Mouse (Mus musculus): ENCODE measurements around the gene Ldlrad1.

Ldlrad1 gene

GRCm38 (mm10) chr4:107208880-107209279 lies at the start of gene Ldlrad1:
TSS of gene Ldlrad1 (plus strand) at chr4:107209180.
- no peak for DNase-seq

- DNase-seq = peak; percentile 82
Observed at GRCm38 (mm10) chr4:107160181-107160580, 48.8 kb upstream of the Ldlrad1 start.

GRCm38 (mm10) chr4:107163341-107163740 lies 45.6 kb upstream of the Ldlrad1 start:
- no peak for DNase-seq

GRCm38 (mm10) chr4:107163756-107164587 lies 45.0 kb upstream of the Ldlrad1 start:
- DNase-seq = peak; percentile 95

GRCm38 (mm10) chr4:107166700-107167099 lies 42.3 kb upstream of the Ldlrad1 start:
- no peak for DNase-seq

- peak; percentile 53 for DNase-seq
Observed at GRCm38 (mm10) chr4:107167798-107168197, 41.2 kb upstream of the Ldlrad1 start.

- peak; percentile 74 for DNase-seq
Observed at GRCm38 (mm10) chr4:107177506-107177905, 31.5 kb upstream of the Ldlrad1 start.

DNA sequence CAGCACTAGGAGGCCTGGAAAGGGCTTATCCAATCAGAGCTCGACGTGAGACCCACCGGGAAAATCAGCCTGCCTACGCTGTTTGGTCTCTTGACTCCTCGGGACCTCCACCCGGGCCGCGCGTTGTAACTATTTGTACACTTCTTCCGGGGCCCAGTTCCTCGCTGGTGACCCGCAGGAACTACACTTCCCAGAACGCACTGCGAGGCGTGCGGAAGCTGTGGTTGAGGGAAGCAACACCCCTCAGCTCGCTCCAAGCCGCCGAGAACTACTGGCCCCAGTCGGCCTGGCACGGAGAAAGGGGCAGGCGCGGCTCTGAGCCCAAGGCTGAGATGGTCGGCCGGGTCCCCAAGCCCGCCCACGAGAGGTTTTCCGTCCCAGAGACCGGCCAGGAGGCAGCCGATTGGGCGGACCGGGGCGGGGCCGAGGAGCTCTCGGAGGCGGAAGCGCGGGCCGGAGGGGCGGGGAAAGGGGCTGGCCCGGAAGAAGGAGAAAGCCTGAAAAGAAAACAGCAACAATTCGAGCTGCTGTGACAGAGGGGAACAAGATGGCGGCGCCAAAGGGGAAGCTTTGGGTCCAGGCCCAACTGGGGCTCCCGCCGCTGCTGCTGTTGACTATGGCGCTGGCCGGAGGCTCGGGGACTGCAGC lies 30.7 kb upstream of the Ldlrad1 start, which contains the start of gene Tmem59:
Gene Tmem59, plus strand, starts transcription at position 218 of the 648 bp plus-strand sequence.
- peak; percentile 100 for DNase-seq

- no peak for DNase-seq
Observed at GRCm38 (mm10) chr4:107178830-107179490, 30.0 kb upstream of the Ldlrad1 start, which contains the start of gene Tceanc2. TSS of gene Tceanc2 (minus strand) at chr4:107179116.

GRCm38 (mm10) chr4:107179561-107179960 lies 29.4 kb upstream of the Ldlrad1 start:
- DNase-seq = no peak

DNA sequence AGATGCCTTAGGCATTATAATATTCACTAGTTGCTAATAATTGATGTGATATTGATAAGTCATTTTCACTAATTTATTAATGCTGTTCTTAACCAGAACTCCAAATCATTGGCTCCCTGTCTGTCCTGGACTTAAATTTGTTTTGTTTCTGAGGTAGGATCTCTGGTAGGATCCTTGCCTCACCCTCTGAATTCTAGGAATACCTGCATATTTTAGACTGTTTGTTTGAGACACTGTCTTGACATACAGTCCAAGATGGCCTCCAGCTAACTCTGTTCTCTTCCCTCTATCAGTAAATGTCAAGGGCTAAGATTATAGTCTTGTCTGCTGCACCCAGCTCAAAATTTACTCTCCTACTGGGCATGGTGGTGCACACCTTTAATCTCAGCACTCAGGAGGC lies 28.2 kb upstream of the Ldlrad1 start:
- DNase-seq = peak; percentile 45

- peak; percentile 58 for DNase-seq
Observed at GRCm38 (mm10) chr4:107181866-107182265, 27.1 kb upstream of the Ldlrad1 start.

DNA sequence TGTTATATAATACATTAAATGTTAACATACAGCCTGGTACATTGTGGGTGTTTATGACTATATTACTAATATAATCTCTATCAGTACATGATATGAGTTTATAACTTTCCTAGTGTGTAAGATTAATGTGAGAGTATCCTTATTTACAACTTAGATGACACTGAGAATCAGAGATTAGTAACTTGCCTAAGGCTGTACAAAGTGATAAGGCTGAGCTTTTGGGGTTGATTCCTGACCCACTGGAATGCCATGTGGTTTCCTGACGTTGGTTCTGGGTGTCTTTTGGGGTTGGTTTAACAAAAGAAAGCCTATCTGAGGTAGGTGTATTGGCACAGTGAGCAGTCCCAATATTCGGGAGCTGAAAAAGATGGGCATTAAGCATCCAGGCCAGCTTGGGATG lies 26.2 kb upstream of the Ldlrad1 start:
- DNase-seq = no peak

GRCm38 (mm10) chr4:107183203-107183602 lies 25.8 kb upstream of the Ldlrad1 start:
- peak; percentile 70 for DNase-seq

DNA sequence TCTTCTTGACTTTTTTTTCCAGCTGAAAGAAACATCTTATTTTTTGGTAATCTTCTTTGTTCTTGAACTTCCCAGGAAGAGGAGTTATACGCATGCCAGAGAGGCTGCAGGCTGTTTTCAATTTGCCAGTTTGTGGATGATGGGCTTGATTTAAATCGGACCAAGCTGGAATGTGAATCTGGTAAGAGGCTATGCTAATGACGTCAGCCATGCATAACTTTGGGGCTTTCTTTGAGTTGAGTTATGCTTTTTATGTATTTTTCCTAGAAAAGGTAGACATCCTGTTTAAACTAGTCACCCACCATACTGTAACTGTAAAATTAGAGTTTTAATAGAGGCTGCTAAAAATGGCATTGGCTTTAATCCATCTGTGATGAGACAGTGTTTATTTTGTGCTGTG lies 23.3 kb upstream of the Ldlrad1 start:
- peak; percentile 19 for DNase-seq

DNA sequence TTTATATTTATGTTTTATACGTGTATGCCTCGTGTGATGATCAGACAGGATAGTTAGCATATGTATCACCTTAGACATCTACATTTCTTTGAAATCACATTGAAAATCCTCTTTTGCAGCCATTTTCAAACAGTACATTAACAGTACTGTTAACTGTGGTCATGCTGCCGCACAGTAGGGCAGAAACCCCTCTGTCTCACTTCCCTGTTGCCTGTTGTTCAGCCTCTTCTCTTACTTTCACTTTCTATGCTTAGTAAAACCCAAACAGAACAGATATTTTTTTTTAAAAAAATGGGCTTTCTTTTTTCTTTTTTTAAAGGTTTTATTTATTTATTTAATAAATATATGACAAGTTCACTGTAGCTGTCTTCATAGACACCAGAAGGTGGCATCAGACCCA lies 15.1 kb upstream of the Ldlrad1 start:
- DNase-seq = peak; percentile 16

DNA sequence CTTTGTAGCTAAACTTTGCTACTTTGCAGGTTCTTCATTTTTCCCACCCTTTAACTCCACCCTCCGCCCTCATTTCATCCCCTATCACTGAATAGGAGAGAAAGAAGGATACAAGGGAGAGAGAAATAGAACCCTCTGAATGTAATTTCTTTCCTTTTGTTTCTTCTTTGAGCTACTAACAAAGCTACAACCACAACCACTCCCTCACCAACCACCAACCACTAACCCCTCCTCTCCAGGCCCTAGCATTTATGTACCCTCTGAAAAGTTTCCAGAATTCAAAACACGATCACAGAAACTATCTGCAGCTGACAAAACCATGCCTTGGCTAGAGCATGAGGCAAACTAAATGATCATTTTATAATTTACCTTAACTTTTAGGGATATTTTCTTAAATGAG lies 12.5 kb upstream of the Ldlrad1 start:
- peak; percentile 9 for DNase-seq

- DNase-seq = peak; percentile 33
Observed at GRCm38 (mm10) chr4:107198072-107198471, 10.9 kb upstream of the Ldlrad1 start.

GRCm38 (mm10) chr4:107201779-107202178 lies 7.2 kb upstream of the Ldlrad1 start:
- peak; percentile 53 for DNase-seq

DNA sequence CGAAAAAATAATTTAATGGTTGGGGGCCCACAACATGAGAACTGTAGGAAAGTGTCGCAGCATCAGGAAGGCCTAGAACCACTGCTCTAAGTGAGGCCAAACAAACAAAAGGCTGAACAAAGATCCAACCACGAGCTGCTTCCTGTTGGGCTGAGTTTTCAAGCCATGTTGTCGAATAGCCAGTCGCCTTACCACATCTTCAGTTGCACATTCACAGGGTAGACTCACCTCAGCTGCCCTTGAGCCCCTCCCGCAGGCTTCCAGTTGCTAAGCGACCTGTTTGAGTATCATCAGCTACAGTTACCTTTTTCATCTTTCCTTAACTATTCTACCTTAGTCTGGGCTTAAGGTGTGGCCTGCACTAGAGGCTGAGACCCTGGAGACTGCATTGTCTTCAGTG lies 6.0 kb upstream of the Ldlrad1 start:
- peak; percentile 70 for DNase-seq

DNA sequence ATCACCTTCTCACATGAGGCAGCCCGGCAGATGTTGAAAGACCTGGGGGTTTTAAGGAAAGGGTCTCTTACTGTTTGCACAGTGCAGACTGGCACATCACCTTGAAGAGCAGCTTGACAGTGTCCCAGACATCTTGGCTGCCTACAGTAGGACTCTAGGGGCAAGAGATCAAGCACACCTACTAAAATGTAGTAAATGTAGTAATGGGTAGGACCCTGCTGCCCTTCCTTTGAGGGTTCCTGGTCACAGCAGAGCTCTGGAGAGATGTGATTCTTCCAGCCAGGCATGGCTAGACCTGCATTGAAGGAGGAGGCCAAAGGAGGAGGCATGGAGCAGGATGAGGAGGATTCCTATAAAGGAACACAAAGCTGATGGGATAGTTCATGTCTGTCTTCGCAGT lies 2.0 kb upstream of the Ldlrad1 start:
- DNase-seq = peak; percentile 68

DNA sequence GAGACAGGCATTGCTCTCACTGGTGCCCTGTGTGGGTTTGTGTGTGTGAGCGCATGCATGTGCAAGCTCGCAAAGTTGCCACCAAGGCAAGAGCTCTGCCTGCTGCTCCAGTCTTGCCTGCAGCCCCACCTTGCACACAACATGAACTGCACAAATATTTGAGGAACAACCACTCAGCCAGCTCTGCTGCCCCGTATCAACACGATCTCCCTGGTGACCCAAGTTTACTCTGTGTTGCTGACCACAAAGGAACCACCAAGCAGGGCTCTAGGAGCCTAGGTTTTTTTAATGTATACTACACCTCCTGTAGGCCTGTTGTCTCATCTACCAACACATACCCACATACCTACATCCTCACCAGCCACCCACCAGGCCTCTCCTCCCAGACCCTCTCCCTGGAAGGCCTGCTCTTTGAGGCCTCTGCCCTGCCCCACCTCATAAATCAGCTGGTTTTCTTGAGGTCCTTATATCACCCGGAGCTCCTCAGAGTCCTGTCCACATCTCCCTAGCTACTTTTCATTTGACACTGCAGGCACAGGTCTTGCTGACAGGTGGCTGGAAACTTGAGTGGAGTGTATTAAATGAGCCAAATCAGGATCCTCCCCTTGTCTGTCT lies 1.6 kb downstream of the Ldlrad1 start:
- no peak for DNase-seq

DNA sequence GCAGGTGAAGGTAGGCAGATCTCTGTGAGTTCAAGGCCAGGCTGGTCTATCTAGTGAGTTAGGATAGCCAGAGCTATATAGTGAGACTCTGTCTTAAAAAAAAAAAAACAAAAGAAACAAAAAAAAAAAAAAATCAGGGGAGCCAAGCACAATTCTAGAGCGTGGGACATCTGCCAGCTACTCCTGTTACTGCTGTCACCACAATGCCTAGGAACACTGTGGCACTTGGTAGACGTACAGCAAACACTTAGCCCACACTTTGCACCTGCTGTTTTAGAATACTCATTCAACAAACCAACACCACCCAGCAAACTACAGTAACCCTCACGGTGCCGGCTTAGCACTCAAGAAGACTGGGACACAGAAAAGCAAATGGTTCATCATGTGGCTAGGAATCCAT lies 2.5 kb downstream of the Ldlrad1 start:
- DNase-seq = no peak
